Mouse (Mus musculus) adipose tissue, adult 10 weeks (tissue): ENCODE data around the gene Fbrs. TPM values are rescaled to one million over a fixed set of nuclear protein-coding genes. Genes with fewer than 3 reads are reported as not detected.

Experiments used
- polyA plus RNA-seq: library from polyadenylated mRNA; stranded (reverse); fragments of 350-450 nt; fragmentation: Illumina TruSeq; extraction: RNeasy Lipid Tissue Mini Kit (QIAGEN cat#74804); gene quantifications from one replicate; pipeline ENCODE4 v1.2.3, GENCODE M21; 2014; ENCODE audit warnings: low read depth, low replicate concordance

Gene Fbrs
- polyA plus RNA-seq = 56.2 TPM

DNA sequence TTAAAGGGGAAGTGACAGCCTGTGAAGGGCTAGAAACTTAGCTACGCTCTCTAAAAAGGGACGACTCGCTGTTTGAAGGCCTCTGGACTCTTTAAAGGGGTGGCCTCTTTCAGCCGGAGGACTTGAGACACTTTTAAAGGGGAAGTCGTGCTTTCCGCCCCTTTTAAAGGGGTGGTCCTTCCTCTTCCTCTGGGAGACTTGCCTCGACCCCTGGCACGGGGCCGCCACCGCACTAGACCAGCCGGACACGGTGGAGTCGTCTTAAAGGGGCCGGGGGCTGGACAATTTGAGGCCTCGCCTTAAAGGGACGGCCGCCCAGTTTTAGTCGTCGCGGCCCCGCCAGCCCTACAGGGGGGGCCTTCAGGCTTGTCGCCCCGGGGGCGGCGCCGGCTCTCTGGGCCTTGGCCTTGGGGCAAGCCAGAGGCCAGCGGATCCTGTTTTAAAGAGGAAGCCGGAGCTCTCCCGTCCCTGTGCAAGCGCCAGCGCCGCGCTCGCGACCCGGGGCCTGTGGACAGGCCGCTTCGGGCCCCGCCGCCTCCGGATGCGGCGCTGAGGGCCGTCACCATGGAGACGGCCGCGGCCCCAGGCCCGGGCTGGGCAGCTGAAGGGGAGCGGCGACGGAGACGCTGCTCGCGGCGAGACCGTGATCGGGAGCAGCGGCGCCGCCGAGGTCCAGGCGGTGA, at the start of gene Fbrs:
Gene Fbrs, plus strand, starts transcription at position 565 of the 683 bp plus-strand sequence.

DNA sequence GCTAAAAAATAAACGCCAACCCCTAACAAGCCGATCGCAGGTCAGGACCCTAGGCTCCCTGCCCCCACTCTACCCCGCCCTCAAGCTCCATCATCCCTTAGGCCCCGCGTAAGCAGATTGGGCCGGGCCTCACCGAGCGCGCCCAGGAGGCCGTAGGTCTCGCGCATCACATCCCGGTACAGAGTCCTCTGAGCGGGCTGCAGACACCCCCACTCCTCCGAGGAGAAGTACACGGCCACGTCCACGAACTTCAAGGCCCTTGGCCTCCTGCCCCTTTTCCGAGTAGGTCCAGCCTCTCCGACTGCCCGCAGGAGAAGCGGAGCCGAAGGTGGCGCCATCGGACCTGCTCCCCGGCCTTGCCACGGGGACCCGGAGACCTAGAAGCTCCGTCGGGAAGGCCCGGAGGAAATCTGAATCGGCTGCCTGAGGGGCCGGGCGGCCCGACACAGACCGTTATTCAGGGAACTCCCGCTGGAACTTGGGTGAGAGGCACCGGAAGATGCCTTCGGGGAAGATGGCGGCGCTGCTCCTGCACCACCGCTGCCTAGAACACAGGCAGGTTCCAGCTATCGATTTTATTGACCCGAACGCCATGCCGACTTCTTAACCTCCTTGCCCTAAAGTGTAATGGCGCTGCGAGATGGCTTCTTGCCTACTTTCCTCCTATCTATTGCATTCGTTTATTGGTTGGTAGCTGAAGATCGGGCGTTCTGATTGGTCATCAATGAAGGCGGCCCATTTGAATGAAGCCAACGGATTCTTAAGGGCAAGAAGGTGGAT, 30.3 kb upstream of the Fbrs start, which contains the start of gene Zfp689:
Gene Zfp689, minus strand, starts transcription at position 638 of the 780 bp plus-strand sequence.

GRCm38 (mm10) chr7:127459311-127459710, 19.7 kb upstream of the Fbrs start, which contains the start of gene Prr14:
TSS of gene Prr14 (plus strand) at chr7:127459611.

GRCm38 (mm10) chr7:127511808-127512230, 32.8 kb downstream of the Fbrs start, which contains the start of gene Srcap:
TSS of gene Srcap (plus strand) at chr7:127511983.

GRCm38 (mm10) chr7:127519284-127519683, 40.3 kb downstream of the Fbrs start, which contains the start of gene Gm42715:
TSS of gene Gm42715 (plus strand) at chr7:127519584.

Other genes with a start within 250 kb of the Fbrs start
- gene Zfp553, start 246.1 kb upstream of the Fbrs start, polyA plus RNA-seq = 14.2 TPM
- gene Sept1, start 246.1 kb upstream of the Fbrs start, polyA plus RNA-seq = 11.1 TPM
- 20.6 TPM for gene Zfp771, start 234.9 kb upstream of the Fbrs start, polyA plus RNA-seq
- gene Dctpp1, start 218.5 kb upstream of the Fbrs start, polyA plus RNA-seq = 31.2 TPM
- 34.8 TPM for gene Sephs2, start 205.1 kb upstream of the Fbrs start, polyA plus RNA-seq
- gene Itgal, start 182.9 kb upstream of the Fbrs start, polyA plus RNA-seq = 2.5 TPM
- gene Zfp768, start 133.6 kb upstream of the Fbrs start, polyA plus RNA-seq = 16.7 TPM
- 6.3 TPM for gene Zfp747, start 103.1 kb upstream of the Fbrs start, polyA plus RNA-seq
- 4.3 TPM for gene 9130019O22Rik, start 92.0 kb upstream of the Fbrs start, polyA plus RNA-seq
- gene E430018J23Rik, start 85.6 kb upstream of the Fbrs start, polyA plus RNA-seq = 8.3 TPM
- 6.0 TPM for gene Zfp764, start 72.4 kb upstream of the Fbrs start, polyA plus RNA-seq
- 13.5 TPM for gene Zfp688, start 57.1 kb upstream of the Fbrs start, polyA plus RNA-seq
- 3.0 TPM for gene Zfp689, start 30.0 kb upstream of the Fbrs start, polyA plus RNA-seq
- gene Prr14, start 19.6 kb upstream of the Fbrs start, polyA plus RNA-seq = 43.6 TPM
- gene Srcap, start 32.8 kb downstream of the Fbrs start, polyA plus RNA-seq = 18.2 TPM
- 12.8 TPM for gene Gm42715, start 40.4 kb downstream of the Fbrs start, polyA plus RNA-seq
- not detected for gene Tmem265, start 82.2 kb downstream of the Fbrs start, polyA plus RNA-seq
- gene Phkg2, start 94.1 kb downstream of the Fbrs start, polyA plus RNA-seq = 83.6 TPM
- gene Ccdc189, start 109.4 kb downstream of the Fbrs start, polyA plus RNA-seq = 22.1 TPM
- 33.6 TPM for gene Rnf40, start 109.6 kb downstream of the Fbrs start, polyA plus RNA-seq
- 14.8 TPM for gene Zfp629, start 136.6 kb downstream of the Fbrs start, polyA plus RNA-seq
- 26.6 TPM for gene Bcl7c, start 229.7 kb downstream of the Fbrs start, polyA plus RNA-seq
- gene Ctf1, start 233.5 kb downstream of the Fbrs start, polyA plus RNA-seq = 11.1 TPM